Mouse (Mus musculus) cortical plate, adult 2 months (tissue): ENCODE data around the gene Zdhhc5.
A peak's percentile ranks its signal among the peaks of the same experiment; 100 is the strongest.

Experiments
- CTCF ChIP-seq: fragments of 200-500 bp; IDR thresholded peaks from 2 replicates; pipeline ENCODE4 v1.5.1; 2011; ENCODE audit warnings: mild to moderate bottlenecking, control low read depth, low read length; ENCODE audit not compliant: insufficient read depth; ENCODE audit errors: extremely low read depth
- POLR2A ChIP-seq: fragments of 200-500 bp; IDR thresholded peaks from 2 replicates; pipeline ENCODE4 v1.6.1; 2011; ENCODE audit warnings: mild to moderate bottlenecking, low read length, control low read depth; ENCODE audit not compliant: insufficient read depth; ENCODE audit errors: extremely low read depth

GRCm38 (mm10) chr2:84660253-84660652 is 54.7 kb downstream of the Zdhhc5 start:
- peak; percentile 61 for TF ChIP-seq CTCF
- no peak for TF ChIP-seq POLR2A
